Mouse (Mus musculus): ENCODE measurements around the gene Rere.

DNA sequence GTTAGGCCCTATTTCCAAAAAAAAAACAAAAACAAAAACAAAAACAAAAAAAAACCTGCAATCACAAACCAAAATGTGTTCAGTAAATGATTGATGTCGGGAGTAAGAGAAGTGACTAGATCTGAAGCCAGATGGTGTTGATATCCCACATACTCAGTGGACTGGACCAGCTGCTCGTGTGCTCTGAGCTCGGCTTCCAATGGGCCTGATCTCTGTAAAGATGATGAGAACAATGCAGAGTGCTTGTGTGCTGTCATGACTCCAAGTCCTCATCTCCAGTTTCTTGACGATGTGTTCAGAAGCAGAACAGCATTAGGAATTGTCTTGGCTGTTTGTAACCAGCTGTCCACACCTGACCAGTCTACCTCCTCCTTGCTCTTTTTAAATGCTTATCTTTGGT, 210.3 kb downstream of the Rere start:
- TF ChIP-seq CTCF (IDR thresholded peaks at IDR 0.05 in 2 of 3, conservative IDR thresholded peaks at IDR 0.05 in 1 of 3; ENCODE audit: control insufficient read depth in 1 of 3, insufficient read depth in 1 of 3, low read depth in 2 of 3, low read length in 3 of 3, poor library complexity in 1 of 3, severe bottlenecking in 1 of 3) (no peak), TCF12 (IDR thresholded peaks at IDR 0.05; ENCODE audit: low read depth, low read length) (no peak), MEF2A (IDR thresholded peaks at IDR 0.05; ENCODE audit: extremely low read depth, insufficient replicate concordance, low read depth, low read length, poor library complexity, severe bottlenecking) (no peak), RAD21 (IDR thresholded peaks at IDR 0.05; ENCODE audit: low read depth, low read length) (no peak), MXI1 (IDR thresholded peaks at IDR 0.05; ENCODE audit: low read depth, low read length) (no peak), POLR2A (IDR thresholded peaks at IDR 0.05; ENCODE audit: control insufficient read depth in 1 of 2, insufficient read depth in 1 of 2, low read depth in 1 of 2, low read length in 2 of 2, poor library complexity in 1 of 2) (no peak), CHD1 (IDR thresholded peaks at IDR 0.05; ENCODE audit: low read depth, low read length) (no peak), POLR2AphosphoS2 (IDR thresholded peaks at IDR 0.05; ENCODE audit: low read length) (no peak), ELF1 (IDR thresholded peaks at IDR 0.05; ENCODE audit: low read depth, low read length) (no peak), EP300 (IDR thresholded peaks at IDR 0.05; ENCODE audit: low read depth in 1 of 2, low read length in 2 of 2) (no peak), UBTF (IDR thresholded peaks at IDR 0.05; ENCODE audit: borderline replicate concordance, insufficient read depth, low read depth, low read length) (no peak), ZNF384 (IDR thresholded peaks at IDR 0.05; ENCODE audit: low read depth, low read length) (no peak)

All from MEL (cell line).